Mouse (Mus musculus): ENCODE measurements around the gene B3gat1. TPM values are rescaled to one million over a fixed set of nuclear protein-coding genes. Genes with fewer than 3 reads are reported as not detected.

Gene B3gat1
- polyA plus RNA-seq, 1 experiment from 2014 or later = 0.61 TPM

DNA sequence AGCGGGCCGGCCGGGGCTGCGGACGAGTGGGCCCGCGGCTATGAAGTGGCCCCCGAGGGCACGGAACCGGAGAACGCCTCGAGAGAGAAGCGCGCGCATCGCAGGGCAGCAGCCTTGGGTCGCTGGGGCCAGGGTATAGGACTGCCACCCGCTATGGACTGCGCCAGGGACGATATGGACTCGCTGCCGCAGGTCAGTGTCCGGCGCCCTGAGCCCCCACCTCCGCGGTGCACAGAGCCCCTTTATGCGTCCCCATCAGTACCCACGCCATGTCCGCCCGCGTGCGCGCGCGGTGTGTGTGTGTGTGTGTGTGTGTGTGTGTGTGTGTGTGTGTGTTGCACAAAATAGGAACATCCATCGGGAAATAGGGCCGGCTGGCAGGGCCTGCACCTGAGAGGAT lies 458 bp downstream of the B3gat1 start:
- H3K36me3 ChIP-seq (replicated peaks) = no peaks in the 10 kb centered on the region
- DNase-seq (ENCODE audit: low spot score) = peak; percentile 38
- H3K9me3 ChIP-seq = no peaks in the 10 kb centered on the region
- WGBS = under 1% methylated on average over 37 of the region's 37 CpGs
- peaks cover 11% of the 10 kb centered on the region; the same call in 1 of the 2 replicates for H3K4me1 ChIP-seq
- peaks cover 52% of the 10 kb centered on the region for H3K27me3 ChIP-seq (replicated peaks; ENCODE audit: low read depth, poor library complexity, severe bottlenecking)
- H3K4me3 ChIP-seq = peak overlapping the region; percentile 70
- peak overlapping the region; percentile 59 for H3K27ac ChIP-seq (replicated peaks)

DNA sequence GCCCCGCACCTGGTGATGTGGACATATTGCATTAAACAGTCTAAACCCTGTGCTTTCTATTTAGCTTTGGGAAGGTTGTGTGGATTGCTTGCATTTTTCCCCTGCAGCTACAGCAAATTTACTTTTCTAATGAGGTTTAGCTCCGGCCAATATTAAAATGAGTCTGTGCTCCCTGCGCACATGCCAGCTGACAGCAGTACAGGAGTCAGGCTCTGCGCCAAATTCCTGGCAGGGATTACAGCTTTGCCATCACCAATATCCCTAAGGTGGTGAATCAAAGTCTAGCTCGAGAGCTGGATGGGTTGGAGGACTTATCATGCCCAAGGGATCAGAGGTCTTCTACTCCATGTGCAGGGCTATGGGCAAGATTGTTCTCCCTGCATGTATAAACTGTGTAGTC lies 3.6 kb downstream of the B3gat1 start:
- Histone ChIP-seq H3K27me3 (replicated peaks; ENCODE audit: low read depth, poor library complexity, severe bottlenecking) (peaks cover 44% of the 10 kb centered on the region), H3K4me3 (no peak overlapping the region), H3K27ac (replicated peaks) (no peak overlapping the region), H3K4me1 (peaks cover 11% of the 10 kb centered on the region; the same call in 1 of the 2 replicates), H3K9me3 (no peaks in the 10 kb centered on the region), H3K36me3 (replicated peaks) (no peaks in the 10 kb centered on the region)
- no peak for DNase-seq (ENCODE audit: low spot score)
- 82% methylated on average over 5 of the region's 5 CpGs for WGBS

DNA sequence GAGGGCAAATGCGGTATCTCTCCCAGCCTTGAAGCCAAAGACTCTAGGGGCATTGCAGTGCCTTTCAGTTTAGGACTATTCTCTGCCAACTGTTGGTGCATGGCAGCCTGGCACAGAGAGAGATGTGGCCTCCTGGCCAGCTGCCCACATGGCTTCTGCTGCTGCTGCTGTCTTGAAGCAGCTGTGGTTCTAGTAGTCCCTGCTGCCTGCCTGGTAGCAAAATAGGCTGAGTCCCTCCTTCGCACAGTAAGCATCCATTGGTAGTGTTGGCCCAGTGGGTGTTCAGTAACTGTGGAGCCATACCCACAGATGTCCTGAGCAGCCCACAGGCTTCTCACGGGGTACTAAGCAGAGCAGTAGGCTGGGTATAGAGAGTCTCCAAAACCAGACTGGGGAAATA lies 9.3 kb downstream of the B3gat1 start:
- no peak overlapping the region for H3K27ac ChIP-seq (replicated peaks)
- H3K4me3 ChIP-seq = no peak overlapping the region
- WGBS = 91% methylated on average over 3 of the region's 3 CpGs
- H3K27me3 ChIP-seq (replicated peaks; ENCODE audit: low read depth, poor library complexity, severe bottlenecking) = no peaks in the 10 kb centered on the region
- H3K36me3 ChIP-seq (replicated peaks) = no peaks in the 10 kb centered on the region
- no peaks in the 10 kb centered on the region for H3K9me3 ChIP-seq
- DNase-seq (ENCODE audit: low spot score) = no peak
- no peaks in the 10 kb centered on the region for H3K4me1 ChIP-seq

DNA sequence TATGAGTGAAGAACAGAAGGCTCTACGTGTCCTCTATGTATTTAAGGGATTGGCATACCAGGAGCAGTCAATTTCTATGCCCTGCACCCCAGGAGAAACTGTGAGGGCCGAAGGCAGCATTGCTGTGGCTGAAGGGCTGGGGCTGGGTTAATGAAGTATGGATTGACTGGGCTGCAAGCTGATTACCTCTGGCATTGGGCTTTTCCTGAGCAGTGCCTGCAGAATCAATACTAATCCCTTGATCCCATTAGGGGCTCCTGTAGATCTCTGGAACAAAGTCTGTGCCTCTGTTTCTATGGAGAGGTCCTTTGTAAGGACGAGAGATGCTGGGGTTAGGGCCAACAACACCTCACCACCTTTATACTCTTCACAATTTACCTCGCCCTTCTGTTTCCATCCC lies 13.6 kb downstream of the B3gat1 start:
- Histone ChIP-seq H3K9me3 (no peaks in the 10 kb centered on the region), H3K27ac (replicated peaks) (no peak overlapping the region), H3K27me3 (replicated peaks; ENCODE audit: low read depth, poor library complexity, severe bottlenecking) (no peaks in the 10 kb centered on the region), H3K36me3 (replicated peaks) (no peaks in the 10 kb centered on the region), H3K4me1 (no peaks in the 10 kb centered on the region), H3K4me3 (no peak overlapping the region)
- DNase-seq (ENCODE audit: low spot score) = no peak
- 44% methylated on average over 4 of the region's 4 CpGs for WGBS

DNA sequence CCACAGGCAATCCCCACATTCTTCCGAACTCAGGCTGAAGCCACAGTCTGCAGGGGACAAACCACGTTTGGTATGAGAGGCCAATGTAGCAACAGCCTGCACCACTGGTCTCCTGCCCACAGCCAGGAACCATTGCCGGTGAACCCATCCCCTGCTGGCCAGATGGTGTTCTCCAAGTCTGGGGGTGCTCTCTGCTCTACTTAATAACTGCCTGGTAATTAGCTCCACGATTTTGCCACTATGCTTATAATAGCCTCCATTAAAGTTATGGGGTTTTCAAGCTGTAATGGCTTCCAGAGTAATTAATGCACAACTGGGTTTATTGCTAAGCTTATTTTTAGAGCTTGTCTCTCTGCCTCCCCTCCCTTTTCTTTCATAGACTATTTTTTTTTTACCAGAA lies 15.4 kb downstream of the B3gat1 start:
- WGBS = 80% methylated on average over 4 of the region's 4 CpGs

DNA sequence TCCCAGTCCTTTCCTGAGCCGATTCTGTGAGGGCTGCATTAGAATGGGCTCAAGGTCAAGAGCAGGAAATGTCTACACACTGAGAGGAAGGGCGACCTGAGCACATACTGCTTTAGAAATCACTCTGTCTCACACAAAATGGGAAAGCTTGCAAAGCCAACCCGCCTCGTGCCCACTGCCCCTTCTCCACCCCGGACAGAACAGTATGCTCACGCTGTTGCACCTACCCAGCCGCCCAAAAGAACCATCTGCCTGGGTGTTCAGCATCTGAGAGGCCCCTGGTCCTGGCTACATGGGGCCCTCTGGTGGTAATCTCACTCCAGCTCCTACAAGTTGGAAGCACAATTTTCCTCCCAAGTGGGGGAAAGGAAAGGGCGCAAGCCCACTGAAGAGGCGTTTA lies 26.6 kb downstream of the B3gat1 start:
- Histone ChIP-seq H3K36me3 (replicated peaks) (no peaks in the 10 kb centered on the region), H3K27me3 (replicated peaks; ENCODE audit: low read depth, poor library complexity, severe bottlenecking) (no peaks in the 10 kb centered on the region), H3K27ac (replicated peaks) (no peak overlapping the region), H3K4me1 (no peaks in the 10 kb centered on the region), H3K4me3 (no peak overlapping the region), H3K9me3 (no peaks in the 10 kb centered on the region)
- WGBS = 37% methylated on average over 9 of the region's 9 CpGs
- peak; percentile 51 for DNase-seq (ENCODE audit: low spot score)

More for the DNA sequence above, 15.4 kb downstream of the B3gat1 start:
- H3K36me3 ChIP-seq (replicated peaks) = no peaks in the 10 kb centered on the region
- no peak overlapping the region for H3K27ac ChIP-seq (replicated peaks)
- H3K4me1 ChIP-seq = no peaks in the 10 kb centered on the region
- no peak overlapping the region for H3K4me3 ChIP-seq
- no peak for DNase-seq (ENCODE audit: low spot score)
- H3K9me3 ChIP-seq = no peaks in the 10 kb centered on the region
- no peaks in the 10 kb centered on the region for H3K27me3 ChIP-seq (replicated peaks; ENCODE audit: low read depth, poor library complexity, severe bottlenecking)

DNA sequence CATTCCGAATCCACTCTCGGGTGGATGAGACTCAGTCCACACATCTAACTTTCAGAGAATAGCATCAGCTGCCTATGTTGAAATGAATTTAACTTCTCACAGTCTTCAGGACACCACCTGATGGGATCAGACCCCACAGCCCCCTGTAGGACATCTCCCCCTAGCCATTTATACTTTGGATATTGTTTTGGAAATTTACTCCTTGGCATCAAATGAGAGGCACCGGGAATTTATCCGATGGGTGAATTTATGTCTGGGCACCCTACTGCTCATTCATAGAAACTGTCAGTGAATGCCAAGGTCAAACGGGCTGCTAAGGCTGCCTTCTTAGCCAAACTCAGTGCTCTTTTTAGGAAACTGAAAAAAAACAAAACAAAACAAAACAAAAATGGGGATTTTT lies 27.0 kb downstream of the B3gat1 start:
- H3K36me3 ChIP-seq (replicated peaks) = no peaks in the 10 kb centered on the region
- no peaks in the 10 kb centered on the region for H3K27me3 ChIP-seq (replicated peaks; ENCODE audit: low read depth, poor library complexity, severe bottlenecking)
- WGBS = 73% methylated on average over 5 of the region's 5 CpGs
- H3K27ac ChIP-seq (replicated peaks) = no peak overlapping the region
- no peaks in the 10 kb centered on the region for H3K9me3 ChIP-seq
- no peak overlapping the region for H3K4me3 ChIP-seq
- no peak for DNase-seq (ENCODE audit: low spot score)
- H3K4me1 ChIP-seq = no peaks in the 10 kb centered on the region

DNA sequence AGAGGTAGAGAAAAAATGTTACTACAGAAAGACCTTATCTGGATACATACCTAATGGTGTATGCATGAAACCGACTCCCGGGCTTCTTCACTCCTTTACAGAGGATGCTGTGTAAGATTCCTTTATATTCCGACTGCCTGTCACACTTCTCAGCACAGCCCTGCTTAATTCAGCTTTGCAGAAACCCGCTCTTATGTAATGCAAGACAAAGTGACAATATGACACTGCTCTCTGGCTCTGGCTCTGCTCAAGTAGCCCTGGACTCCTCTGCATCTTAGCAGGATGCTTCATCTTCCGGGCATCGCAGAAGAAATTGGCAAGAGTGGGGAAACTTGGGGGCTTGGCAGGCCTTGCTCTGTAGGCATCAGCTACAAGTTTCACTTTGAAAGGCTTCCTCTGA lies 28.9 kb downstream of the B3gat1 start:
- no peaks in the 10 kb centered on the region for H3K36me3 ChIP-seq (replicated peaks)
- H3K4me1 ChIP-seq = no peaks in the 10 kb centered on the region
- no peaks in the 10 kb centered on the region for H3K9me3 ChIP-seq
- WGBS = 90% methylated on average over 6 of the region's 6 CpGs
- no peak overlapping the region for H3K4me3 ChIP-seq
- no peak for DNase-seq (ENCODE audit: low spot score)
- no peaks in the 10 kb centered on the region for H3K27me3 ChIP-seq (replicated peaks; ENCODE audit: low read depth, poor library complexity, severe bottlenecking)
- H3K27ac ChIP-seq (replicated peaks) = no peak overlapping the region

DNA sequence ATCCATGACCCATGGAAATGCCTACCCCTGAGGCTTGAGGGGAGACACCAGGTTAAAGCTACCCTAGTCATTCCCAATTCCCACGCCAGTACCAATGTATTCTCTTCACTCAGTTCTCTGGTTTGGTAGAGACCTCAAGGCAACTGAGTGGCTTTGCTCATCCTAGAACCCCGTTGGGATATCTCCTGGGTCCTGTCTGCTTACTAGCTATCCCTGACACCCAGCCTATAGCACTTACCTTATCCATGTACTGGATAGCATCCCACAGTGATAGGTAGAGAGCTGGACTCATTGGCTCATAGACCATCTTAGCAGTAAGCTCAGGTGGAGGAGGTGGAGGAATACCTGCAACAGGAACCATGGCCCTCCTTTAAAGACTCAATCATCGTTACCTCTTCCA lies 34.7 kb downstream of the B3gat1 start:
- Histone ChIP-seq H3K9me3 (no peaks in the 10 kb centered on the region), H3K36me3 (replicated peaks) (no peaks in the 10 kb centered on the region), H3K27me3 (replicated peaks; ENCODE audit: low read depth, poor library complexity, severe bottlenecking) (no peaks in the 10 kb centered on the region), H3K4me3 (no peak overlapping the region), H3K4me1 (no peaks in the 10 kb centered on the region), H3K27ac (replicated peaks) (no peak overlapping the region)
- WGBS = 86% methylated on average over 3 of the region's 3 CpGs
- DNase-seq (ENCODE audit: low spot score) = no peak

DNA sequence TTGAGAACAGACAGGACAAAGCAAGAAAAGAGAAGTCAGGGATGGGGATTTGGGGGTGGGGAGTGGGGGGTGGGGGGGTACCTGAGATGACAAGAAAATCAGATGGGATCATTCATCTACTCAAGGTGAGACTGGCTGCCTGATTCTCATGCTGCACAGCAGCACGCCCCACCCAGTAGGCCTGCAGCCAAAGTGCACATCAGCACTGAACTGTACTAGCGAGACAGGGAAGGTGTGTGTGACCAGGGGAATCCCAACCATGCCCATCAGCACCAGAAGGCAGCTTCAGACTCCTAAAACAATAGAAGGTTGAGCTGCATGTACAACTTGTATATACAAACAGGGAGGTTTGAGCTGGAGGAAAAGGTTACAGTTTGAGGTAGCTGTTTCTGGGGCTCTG lies 42.2 kb downstream of the B3gat1 start:
- WGBS = 83% methylated on average over 2 of the region's 2 CpGs

DNA sequence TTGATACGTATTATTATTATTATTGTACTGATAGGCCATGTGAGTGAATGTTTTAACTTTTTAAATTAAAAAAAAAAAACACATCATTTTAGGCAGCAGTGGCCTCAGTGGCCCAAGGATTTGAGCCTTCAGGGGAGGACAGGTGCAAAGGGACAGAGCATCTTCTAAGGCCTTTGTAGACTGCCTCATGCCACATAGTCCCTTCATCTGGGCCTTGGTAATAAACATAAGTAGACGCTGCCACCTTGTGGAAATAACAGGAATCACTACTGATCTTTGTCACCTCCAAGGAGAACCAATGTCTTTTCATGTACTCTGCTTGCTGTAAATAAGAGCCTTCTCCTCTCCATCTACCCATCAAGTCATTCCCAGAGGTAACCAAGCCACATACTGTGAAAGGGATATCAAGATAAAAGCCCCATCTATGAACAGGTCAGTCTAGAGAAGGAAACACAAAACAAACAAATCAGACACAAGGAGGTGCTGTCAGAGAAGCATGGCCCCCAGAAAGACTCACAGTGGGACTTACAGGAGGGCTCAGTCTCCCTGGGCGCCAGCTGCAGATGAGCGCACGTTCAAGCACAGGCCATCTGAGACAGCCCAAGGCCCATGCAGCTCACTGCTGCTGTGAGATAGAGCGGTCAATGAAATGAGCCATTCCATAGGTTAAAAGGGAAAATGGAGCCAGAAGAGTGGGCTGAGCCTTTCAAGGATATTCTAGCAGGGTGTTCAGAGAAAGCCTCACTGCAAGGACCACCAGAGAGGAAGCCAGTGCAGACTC lies 42.8 kb downstream of the B3gat1 start:
- Histone ChIP-seq H3K27me3 (replicated peaks; ENCODE audit: low read depth, poor library complexity, severe bottlenecking) (no peaks in the 10 kb centered on the region), H3K36me3 (replicated peaks) (no peaks in the 10 kb centered on the region), H3K4me3 (no peak overlapping the region), H3K4me1 (no peaks in the 10 kb centered on the region), H3K27ac (replicated peaks) (no peak overlapping the region), H3K9me3 (no peaks in the 10 kb centered on the region)
- DNase-seq (ENCODE audit: low spot score) = peak; percentile 26
- WGBS = 62% methylated on average over 6 of the region's 6 CpGs

More for the DNA sequence above, 42.2 kb downstream of the B3gat1 start:
- no peak overlapping the region for H3K27ac ChIP-seq (replicated peaks)
- DNase-seq (ENCODE audit: low spot score) = no peak
- no peaks in the 10 kb centered on the region for H3K27me3 ChIP-seq (replicated peaks; ENCODE audit: low read depth, poor library complexity, severe bottlenecking)
- H3K36me3 ChIP-seq (replicated peaks) = no peaks in the 10 kb centered on the region
- no peaks in the 10 kb centered on the region for H3K4me1 ChIP-seq
- no peak overlapping the region for H3K4me3 ChIP-seq
- H3K9me3 ChIP-seq = no peaks in the 10 kb centered on the region

DNA sequence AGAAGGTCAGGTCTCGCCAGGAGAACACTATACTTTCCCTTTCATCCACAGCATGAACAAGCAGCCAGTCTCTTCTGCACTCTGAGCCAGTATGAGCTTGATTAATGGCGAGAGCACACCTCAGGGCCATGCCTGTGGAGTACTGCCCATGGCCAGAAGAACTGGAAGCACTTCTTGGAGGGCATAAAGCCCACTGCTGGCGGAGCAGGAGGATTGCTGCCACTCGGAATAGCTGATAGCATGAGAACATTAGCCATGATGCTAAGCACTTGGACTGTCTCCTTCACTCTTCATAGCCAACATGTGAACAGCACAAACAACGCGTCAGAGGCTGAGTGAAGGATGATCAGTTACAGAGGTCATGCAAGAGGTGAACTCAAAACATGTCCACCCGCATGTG lies 44.9 kb downstream of the B3gat1 start:
- 88% methylated on average over 7 of the region's 7 CpGs for WGBS
- Histone ChIP-seq H3K27me3 (replicated peaks; ENCODE audit: low read depth, poor library complexity, severe bottlenecking) (no peaks in the 10 kb centered on the region), H3K4me3 (no peak overlapping the region), H3K27ac (replicated peaks) (no peak overlapping the region), H3K36me3 (replicated peaks) (no peaks in the 10 kb centered on the region), H3K4me1 (no peaks in the 10 kb centered on the region), H3K9me3 (no peaks in the 10 kb centered on the region)
- no peak for DNase-seq (ENCODE audit: low spot score)

DNA sequence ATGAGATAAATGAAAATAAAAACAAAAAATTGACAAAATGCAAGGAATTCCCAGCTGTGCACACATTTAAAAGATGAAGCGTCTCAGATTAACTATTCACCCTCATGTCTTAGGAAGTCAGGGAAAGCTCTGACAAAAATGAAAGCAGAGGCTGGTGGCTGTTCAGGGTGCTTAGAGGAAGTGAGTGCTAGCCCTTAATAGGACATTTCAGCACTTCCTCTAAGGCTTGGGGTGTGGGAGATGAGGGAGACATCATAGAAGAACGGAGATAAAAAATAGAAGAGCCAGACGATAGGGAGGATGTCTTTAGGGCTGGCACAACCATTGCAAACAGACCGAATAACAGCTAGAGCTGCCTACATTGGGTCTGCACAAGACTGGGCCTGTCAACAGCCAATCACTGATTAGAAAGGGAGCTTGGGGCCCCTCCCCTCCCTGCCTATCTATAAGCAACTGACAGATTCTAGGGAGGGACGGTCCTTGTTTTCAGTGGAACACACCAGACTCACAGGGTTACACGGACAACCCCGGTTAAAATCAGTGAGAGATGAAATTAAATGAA lies 50.0 kb downstream of the B3gat1 start:
- DNase-seq (ENCODE audit: low spot score) = no peak
- WGBS = 65% methylated on average over 7 of the region's 7 CpGs
- H3K4me1 ChIP-seq = no peaks in the 10 kb centered on the region
- no peak overlapping the region for H3K27ac ChIP-seq (replicated peaks)
- H3K36me3 ChIP-seq (replicated peaks) = no peaks in the 10 kb centered on the region
- H3K27me3 ChIP-seq (replicated peaks; ENCODE audit: low read depth, poor library complexity, severe bottlenecking) = no peaks in the 10 kb centered on the region
- no peak overlapping the region for H3K4me3 ChIP-seq
- H3K9me3 ChIP-seq = no peaks in the 10 kb centered on the region

Measured in embryonic facial prominence, embryonic 10.5 days (tissue).